Mouse (Mus musculus): ENCODE measurements around the gene Olfr551. TPM values are rescaled to one million over a fixed set of nuclear protein-coding genes. Genes with fewer than 3 reads are reported as not detected.
A peak's percentile ranks its signal among the peaks of the same experiment; 100 is the strongest.
"Not testable (repeated sequence)": the region's sequence is repeated elsewhere in the genome, so short reads cannot be mapped to it uniquely, and the experiment has no call there.

Gene Olfr551
- total RNA-seq (2021), result not detected
- long read RNA-seq, experiment 1, result 0 reads
- long read RNA-seq, experiment 2, result 0 reads

GRCm38 (mm10) chr7:102591786-102592185, at the start of gene Olfr551:
Gene Olfr551 (minus strand): TSS chr7:102591886.
- intact Hi-C loops (cut with DNase I), result no loop called here

GRCm38 (mm10) chr7:102638132-102638531, 46.4 kb upstream of the Olfr551 start, which contains the start of gene Olfr554:
Gene Olfr554 (plus strand): TSS chr7:102638432.
- intact Hi-C loops (cut with DNase I), result no loop called here
- DNase-seq, result no peak

More at GRCm38 (mm10) chr7:102591786-102592185, at the start of gene Olfr551:
- no peak for DNase-seq

GRCm38 (mm10) chr7:102636665-102637064, 45.0 kb upstream of the Olfr551 start:
- peak; percentile 20 to 64 for DNase-seq

GRCm38 (mm10) chr7:102620368-102620767, 28.7 kb upstream of the Olfr551 start:
- DNase-seq; intact Hi-C loops (cut with DNase I): not testable (repeated sequence)

More at GRCm38 (mm10) chr7:102636665-102637064, 45.0 kb upstream of the Olfr551 start:
- intact Hi-C loops (cut with DNase I), result loop anchor here (1.0 kb wide), 1 partner anchor 123 kb away; no protein-coding TSS in a partner anchor

GRCm38 (mm10) chr7:102619608-102620007, 27.9 kb upstream of the Olfr551 start:
- intact Hi-C loops (cut with DNase I), result loop anchor here (10.0 kb wide), 1 partner anchor 55 kb away; no protein-coding TSS in a partner anchor

GRCm38 (mm10) chr7:102618118-102618517, 26.4 kb upstream of the Olfr551 start, which contains the start of gene Olfr553:
Gene Olfr553 (minus strand): TSS chr7:102618218.
- DNase-seq, result no peak
- intact Hi-C loops (cut with DNase I), result loop anchor here (10.0 kb wide), 1 partner anchor 57 kb away; no protein-coding TSS in a partner anchor

More at GRCm38 (mm10) chr7:102619608-102620007, 27.9 kb upstream of the Olfr551 start:
- DNase-seq, result peak in 1 of 2 experiments; percentile 23

- no peak for DNase-seq
- intact Hi-C loops (cut with DNase I), result no loop called here
Measured at GRCm38 (mm10) chr7:102597378-102598031, 5.8 kb upstream of the Olfr551 start, which contains the start of gene Olfr552. Gene Olfr552 (plus strand): TSS chr7:102597770.

- intact Hi-C loops (cut with DNase I), result no loop called here
- no peak for DNase-seq
Measured at GRCm38 (mm10) chr7:102575998-102576397, 15.7 kb downstream of the Olfr551 start.

GRCm38 (mm10) chr7:102573174-102573830, 18.4 kb downstream of the Olfr551 start:
- intact Hi-C loops (cut with DNase I), result no loop called here
- no peak for DNase-seq

- intact Hi-C loops (cut with DNase I), result no loop called here
- no peak for DNase-seq
Measured at GRCm38 (mm10) chr7:102571142-102571541, 20.5 kb downstream of the Olfr551 start, which contains the start of gene Olfr550. Gene Olfr550 (plus strand): TSS chr7:102571442.

- intact Hi-C loops (cut with DNase I), result no loop called here
Measured at GRCm38 (mm10) chr7:102566219-102566618, 25.5 kb downstream of the Olfr551 start.

GRCm38 (mm10) chr7:102564999-102565997, 26.4 kb downstream of the Olfr551 start, which contains the start of gene Trim21:
Gene Trim21 (minus strand): TSS chr7:102565486.
- intact Hi-C loops (cut with DNase I), result no loop called here
- peak; percentile 78 to 86 for DNase-seq

More at GRCm38 (mm10) chr7:102566219-102566618, 25.5 kb downstream of the Olfr551 start:
- DNase-seq, result no peak

GRCm38 (mm10) chr7:102553279-102553678, 38.4 kb downstream of the Olfr551 start:
- no peak for DNase-seq
- intact Hi-C loops (cut with DNase I), result no loop called here

- intact Hi-C loops (cut with DNase I), result no loop called here
- DNase-seq, result no peak
Measured at GRCm38 (mm10) chr7:102549570-102549969, 42.1 kb downstream of the Olfr551 start, which contains the start of gene Olfr549. Gene Olfr549 (plus strand): TSS chr7:102549870.

- DNase-seq, result no peak
- intact Hi-C loops (cut with DNase I), result no loop called here
Measured at GRCm38 (mm10) chr7:102541251-102541650, 50.4 kb downstream of the Olfr551 start.

- intact Hi-C loops (cut with DNase I), result no loop called here
- no peak for DNase-seq
Measured at GRCm38 (mm10) chr7:102540596-102540995, 51.1 kb downstream of the Olfr551 start, which contains the start of gene Olfr548-ps1. Gene Olfr548-ps1 (plus strand): TSS chr7:102540896.

- no peak for DNase-seq
- intact Hi-C loops (cut with DNase I), result no loop called here
Measured at GRCm38 (mm10) chr7:102534449-102534848, 57.2 kb downstream of the Olfr551 start, which contains the start of gene Olfr547. Gene Olfr547 (plus strand): TSS chr7:102534749.
